Mouse (Mus musculus): Measurements from ENCODE around the gene Hemk1. TPM values are rescaled to one million over a fixed set of nuclear protein-coding genes. Genes with fewer than 3 reads are reported as not detected.
"Not testable (repeated sequence)": the region's sequence is repeated elsewhere in the genome, so short reads cannot be mapped to it uniquely, and the experiment has no call there.

Gene Hemk1
- polyA plus RNA-seq, 1 experiment from 2014 or later, result 13.9 TPM

GRCm38 (mm10) chr9:107323558-107323957, 14.6 kb downstream of the Hemk1 start:
- no peak overlapping the region for H3K9ac ChIP-seq
- 80% methylated on average over 6 of the region's 6 CpGs for WGBS
- H3K4me3 ChIP-seq, result no peak overlapping the region
- no peak for ATAC-seq
- H3K27me3 ChIP-seq, result no peaks in the 10 kb centered on the region
- no peaks in the 10 kb centered on the region for H3K9me3 ChIP-seq (replicated peaks)
- H3K4me2 ChIP-seq, result no peak overlapping the region
- H3K36me3 ChIP-seq (ENCODE audit: poor library complexity, severe bottlenecking), result peaks cover 6% of the 10 kb centered on the region; the same call in 1 of the 2 replicates
- H3K27ac ChIP-seq, result no peak overlapping the region
- H3K4me1 ChIP-seq, result no peaks in the 10 kb centered on the region

GRCm38 (mm10) chr9:107322461-107323050, 15.6 kb downstream of the Hemk1 start:
- no peaks in the 10 kb centered on the region for H3K9me3 ChIP-seq (replicated peaks)
- no peaks in the 10 kb centered on the region for H3K27me3 ChIP-seq
- no peak overlapping the region for H3K4me2 ChIP-seq
- H3K27ac ChIP-seq, result no peak overlapping the region
- ATAC-seq, result no peak
- 90% methylated on average over 8 of the region's 8 CpGs for WGBS
- no peaks in the 10 kb centered on the region for H3K4me1 ChIP-seq
- H3K36me3 ChIP-seq (ENCODE audit: poor library complexity, severe bottlenecking), result peaks cover 1% of the 10 kb centered on the region; the same call in 1 of the 2 replicates
- H3K4me3 ChIP-seq, result no peak overlapping the region
- no peak overlapping the region for H3K9ac ChIP-seq

GRCm38 (mm10) chr9:107315791-107316190, 22.4 kb downstream of the Hemk1 start:
- Histone ChIP-seq H3K9me3 (replicated peaks) (no peaks in the 10 kb centered on the region), H3K4me1 (no peaks in the 10 kb centered on the region), H3K36me3 (ENCODE audit: poor library complexity, severe bottlenecking) (no peaks in the 10 kb centered on the region), H3K27me3 (no peaks in the 10 kb centered on the region), H3K27ac (no peak overlapping the region), H3K4me3 (no peak overlapping the region), H3K9ac (no peak overlapping the region), H3K4me2 (no peak overlapping the region)
- WGBS, result 87% methylated on average over 2 of the region's 2 CpGs
- ATAC-seq, result no peak

GRCm38 (mm10) chr9:107313926-107314325, 24.2 kb downstream of the Hemk1 start:
- Histone ChIP-seq H3K36me3 (ENCODE audit: poor library complexity, severe bottlenecking) (no peaks in the 10 kb centered on the region), H3K27ac (no peak overlapping the region), H3K9me3 (replicated peaks) (no peaks in the 10 kb centered on the region), H3K27me3 (no peaks in the 10 kb centered on the region), H3K4me2 (no peak overlapping the region), H3K9ac (no peak overlapping the region), H3K4me3 (no peak overlapping the region), H3K4me1 (no peaks in the 10 kb centered on the region)
- ATAC-seq, result no peak
- WGBS, result 87% methylated on average over 3 of the region's 3 CpGs

GRCm38 (mm10) chr9:107312811-107313584, 25.2 kb downstream of the Hemk1 start:
- no peaks in the 10 kb centered on the region for H3K36me3 ChIP-seq (ENCODE audit: poor library complexity, severe bottlenecking)
- no peak overlapping the region for H3K4me2 ChIP-seq
- H3K27me3 ChIP-seq, result no peaks in the 10 kb centered on the region
- H3K4me3 ChIP-seq, result no peak overlapping the region
- no peaks in the 10 kb centered on the region for H3K9me3 ChIP-seq (replicated peaks)
- 67% methylated on average over 9 of the region's 10 CpGs for WGBS
- no peak overlapping the region for H3K9ac ChIP-seq
- no peak for ATAC-seq
- no peaks in the 10 kb centered on the region for H3K4me1 ChIP-seq
- H3K27ac ChIP-seq, result no peak overlapping the region

GRCm38 (mm10) chr9:107309600-107309999, 28.6 kb downstream of the Hemk1 start:
- no peaks in the 10 kb centered on the region for H3K9me3 ChIP-seq (replicated peaks)
- ATAC-seq, result no peak
- WGBS, result 80% methylated on average over 5 of the region's 5 CpGs
- no peak overlapping the region for H3K27ac ChIP-seq
- H3K4me3 ChIP-seq, result no peak overlapping the region
- no peak overlapping the region for H3K9ac ChIP-seq
- no peaks in the 10 kb centered on the region for H3K4me1 ChIP-seq
- H3K27me3 ChIP-seq, result no peaks in the 10 kb centered on the region
- H3K36me3 ChIP-seq (ENCODE audit: poor library complexity, severe bottlenecking), result no peaks in the 10 kb centered on the region
- no peak overlapping the region for H3K4me2 ChIP-seq

- Histone ChIP-seq H3K4me2 (no peak overlapping the region), H3K9me3 (replicated peaks) (no peaks in the 10 kb centered on the region), H3K9ac (no peak overlapping the region), H3K27me3 (no peaks in the 10 kb centered on the region), H3K4me3 (no peak overlapping the region), H3K27ac (no peak overlapping the region), H3K4me1 (no peaks in the 10 kb centered on the region), H3K36me3 (ENCODE audit: poor library complexity, severe bottlenecking) (no peaks in the 10 kb centered on the region)
- 86% methylated on average over 9 of the region's 9 CpGs for WGBS
- no peak for ATAC-seq
These were observed 29.0 kb downstream of the Hemk1 start for GRCm38 (mm10) chr9:107309171-107309570.

- Histone ChIP-seq H3K36me3 (ENCODE audit: poor library complexity, severe bottlenecking) (no peaks in the 10 kb centered on the region), H3K9me3 (replicated peaks) (no peaks in the 10 kb centered on the region), H3K4me2 (no peak overlapping the region), H3K4me1 (no peaks in the 10 kb centered on the region), H3K4me3 (no peak overlapping the region), H3K27ac (no peak overlapping the region), H3K9ac (no peak overlapping the region), H3K27me3 (no peaks in the 10 kb centered on the region)
- ATAC-seq, result no peak
- WGBS, result 91% methylated on average over 9 of the region's 9 CpGs
These were observed 29.7 kb downstream of the Hemk1 start for GRCm38 (mm10) chr9:107308346-107309000.

GRCm38 (mm10) chr9:107307886-107308285, 30.3 kb downstream of the Hemk1 start:
- H3K4me1 ChIP-seq, result no peaks in the 10 kb centered on the region
- H3K36me3 ChIP-seq (ENCODE audit: poor library complexity, severe bottlenecking), result no peaks in the 10 kb centered on the region
- no peak overlapping the region for H3K27ac ChIP-seq
- H3K9me3 ChIP-seq (replicated peaks), result no peaks in the 10 kb centered on the region
- H3K9ac ChIP-seq, result no peak overlapping the region
- H3K4me3 ChIP-seq, result no peak overlapping the region
- H3K27me3 ChIP-seq, result no peaks in the 10 kb centered on the region
- WGBS, result 81% methylated on average over 12 of the region's 12 CpGs
- no peak for ATAC-seq
- no peak overlapping the region for H3K4me2 ChIP-seq

GRCm38 (mm10) chr9:107307099-107307872, 30.9 kb downstream of the Hemk1 start:
- H3K4me3 ChIP-seq, result no peak overlapping the region
- 95% methylated on average over 11 of the region's 11 CpGs for WGBS
- H3K9ac ChIP-seq, result no peak overlapping the region
- H3K27me3 ChIP-seq, result no peaks in the 10 kb centered on the region
- ATAC-seq, result no peak
- no peak overlapping the region for H3K27ac ChIP-seq
- 0 out of 2 replicates have a peak, but pooled peaks cover under 1% of the 10 kb centered on the region for H3K36me3 ChIP-seq (ENCODE audit: poor library complexity, severe bottlenecking)
- H3K4me1 ChIP-seq, result no peaks in the 10 kb centered on the region
- H3K9me3 ChIP-seq (replicated peaks), result no peaks in the 10 kb centered on the region
- H3K4me2 ChIP-seq, result no peak overlapping the region

- not testable (repeated sequence) for H3K27me3 ChIP-seq; H3K4me2 ChIP-seq; H3K9ac ChIP-seq; H3K27ac ChIP-seq; H3K4me3 ChIP-seq; H3K4me1 ChIP-seq; H3K9me3 ChIP-seq (replicated peaks); ATAC-seq; H3K36me3 ChIP-seq (ENCODE audit: poor library complexity, severe bottlenecking)
- 91% methylated on average over 1 of the region's 1 CpGs for WGBS
These were observed 31.5 kb downstream of the Hemk1 start for GRCm38 (mm10) chr9:107306673-107307072.

All from forebrain, embryonic 13.5 days (tissue).